Mouse (Mus musculus) spleen, postnatal 36 days (tissue): ENCODE data around the gene Dand5.
A peak's percentile ranks its signal among the peaks of the same experiment; 100 is the strongest.

ENCODE experiments used
- DNase-seq, 2 experiments: peaks; one replicate each; pipeline ENCODE4 v3.0.0; 2022; ENCODE audit warnings: low spot score in 2 of 2, mixed read lengths in 1 of 2

The Dand5 gene

GRCm38 (mm10) chr8:84799999-84800831, 22.4 kb downstream of the Dand5 start, which contains the start of gene Nfix:
TSS of gene Nfix (minus strand) at chr8:84800344.
- DNase-seq: peak; percentile 45 to 51

GRCm38 (mm10) chr8:84799136-84799931, 23.3 kb downstream of the Dand5 start:
- peak; percentile 24 to 29 for DNase-seq

GRCm38 (mm10) chr8:84798446-84799135, 24.0 kb downstream of the Dand5 start:
- no peak for DNase-seq

GRCm38 (mm10) chr8:84797971-84798370, 24.7 kb downstream of the Dand5 start:
- DNase-seq: no peak

GRCm38 (mm10) chr8:84797256-84797797, 25.3 kb downstream of the Dand5 start:
- no peak for DNase-seq

GRCm38 (mm10) chr8:84794486-84794885, 28.1 kb downstream of the Dand5 start:
- no peak for DNase-seq

- DNase-seq: no peak
Observed at GRCm38 (mm10) chr8:84793791-84794485, 28.7 kb downstream of the Dand5 start.

- no peak for DNase-seq
Observed at GRCm38 (mm10) chr8:84793134-84793533, 29.5 kb downstream of the Dand5 start.

- no peak for DNase-seq
Observed at GRCm38 (mm10) chr8:84792429-84792947, 30.1 kb downstream of the Dand5 start.

GRCm38 (mm10) chr8:84790537-84790936, 32.1 kb downstream of the Dand5 start:
- no peak for DNase-seq

- no peak for DNase-seq
Observed at GRCm38 (mm10) chr8:84789855-84790486, 32.7 kb downstream of the Dand5 start.

- no peak for DNase-seq
Observed at GRCm38 (mm10) chr8:84789345-84789744, 33.3 kb downstream of the Dand5 start.

- no peak for DNase-seq
Observed at GRCm38 (mm10) chr8:84788896-84789295, 33.7 kb downstream of the Dand5 start.

GRCm38 (mm10) chr8:84787523-84788302, 34.9 kb downstream of the Dand5 start:
- DNase-seq: no peak

- DNase-seq: no peak
Observed at GRCm38 (mm10) chr8:84786801-84787467, 35.7 kb downstream of the Dand5 start.

GRCm38 (mm10) chr8:84785756-84786677, 36.6 kb downstream of the Dand5 start:
- peak in 1 of 2 experiments; percentile 18 for DNase-seq

- DNase-seq: no peak
Observed at GRCm38 (mm10) chr8:84785506-84785755, 37.2 kb downstream of the Dand5 start.
